Mouse (Mus musculus): Measurements from ENCODE around the gene Flvcr2.

DNA sequence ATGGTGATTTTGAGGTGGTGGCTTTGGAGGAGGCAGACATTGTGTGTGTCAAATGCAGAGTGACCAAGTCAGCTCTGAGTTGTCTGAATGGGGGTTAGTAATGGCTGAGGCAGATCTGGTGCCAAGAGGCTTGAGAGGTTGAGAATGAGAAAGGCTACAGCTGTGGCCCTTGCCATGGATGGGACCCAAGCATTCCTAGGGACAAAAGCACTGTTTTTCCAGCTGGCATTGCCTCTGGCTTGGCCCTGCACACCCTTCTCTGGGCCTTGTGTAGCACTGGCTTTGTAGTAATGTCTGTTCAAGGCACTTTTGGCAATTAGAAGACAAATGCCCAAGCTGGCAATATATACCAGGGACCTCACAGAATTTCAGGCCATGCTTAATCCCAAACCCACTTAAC, 64.6 kb downstream of the Flvcr2 start:
- TF ChIP-seq CTCF (IDR thresholded peaks at IDR 0.05 in 2 of 3, conservative IDR thresholded peaks at IDR 0.05 in 1 of 3; ENCODE audit: control insufficient read depth in 1 of 3, insufficient read depth in 1 of 3, low read depth in 2 of 3, low read length in 3 of 3, poor library complexity in 1 of 3, severe bottlenecking in 1 of 3) (no peak), UBTF (IDR thresholded peaks at IDR 0.05; ENCODE audit: borderline replicate concordance, insufficient read depth, low read depth, low read length) (no peak), TCF12 (IDR thresholded peaks at IDR 0.05; ENCODE audit: low read depth, low read length) (no peak), NRF1 (IDR thresholded peaks at IDR 0.05; ENCODE audit: insufficient read depth, low read depth, low read length, poor library complexity, severe bottlenecking) (no peak)

Measured in MEL (cell line).